Mouse (Mus musculus) neutrophil, adult 5-6 weeks (primary cell): ENCODE measurements around the gene Itgbl1. TPM values are rescaled to one million over a fixed set of nuclear protein-coding genes. Genes with fewer than 3 reads are reported as not detected.
"Not testable (repeated sequence)": the region's sequence is repeated elsewhere in the genome, so short reads cannot be mapped to it uniquely, and the experiment has no call there.

Experiments
- ATAC-seq: fragments of 151-379, 151-347 bp; 2 replicates; pipeline ENCODE4 v1.8.0; 2017; ENCODE audit warnings: mild to moderate bottlenecking, moderate TSS enrichment; ENCODE audit not compliant: insufficient number of reproducible peaks, poor library complexity, low FRiP score, severe bottlenecking; ENCODE audit errors: extremely low read depth
- total RNA-seq: library from RNA; stranded (forward); fragments of 200-1000 nt; gene quantifications from 2 replicates; pipeline ENCODE4 v1.2.3, GENCODE M21; 2017

Gene Itgbl1
- total RNA-seq = not detected in 2 replicates

- no peak for ATAC-seq
These were observed at the start of gene Itgbl1 for GRCm38 (mm10) chr14:123659921-123660385. Gene Itgbl1 (plus strand): TSS chr14:123659971.

GRCm38 (mm10) chr14:123622969-123623368 lies 36.8 kb upstream of the Itgbl1 start:
- ATAC-seq = no peak

GRCm38 (mm10) chr14:123626501-123627179 lies 33.1 kb upstream of the Itgbl1 start, which contains the start of gene Nalcn:
Gene Nalcn (minus strand): TSS chr14:123627144.
- no peak for ATAC-seq

- ATAC-seq = no peak
These were observed 32.6 kb upstream of the Itgbl1 start for GRCm38 (mm10) chr14:123627180-123627562.

- ATAC-seq = no peak
These were observed 1.3 kb downstream of the Itgbl1 start for GRCm38 (mm10) chr14:123661091-123661491.

- no peak for ATAC-seq
These were observed 2.6 kb downstream of the Itgbl1 start for GRCm38 (mm10) chr14:123662386-123662785.

GRCm38 (mm10) chr14:123663206-123663605 lies 3.4 kb downstream of the Itgbl1 start:
- no peak for ATAC-seq

- no peak for ATAC-seq
These were observed 4.7 kb downstream of the Itgbl1 start for GRCm38 (mm10) chr14:123664451-123664850.

GRCm38 (mm10) chr14:123671076-123671475 lies 11.3 kb downstream of the Itgbl1 start:
- ATAC-seq = not testable (repeated sequence)

GRCm38 (mm10) chr14:123678091-123678490 lies 18.3 kb downstream of the Itgbl1 start:
- no peak for ATAC-seq

GRCm38 (mm10) chr14:123714751-123715150 lies 55.0 kb downstream of the Itgbl1 start:
- no peak for ATAC-seq

GRCm38 (mm10) chr14:123742055-123742454 lies 82.3 kb downstream of the Itgbl1 start:
- ATAC-seq = no peak

- ATAC-seq = no peak
These were observed 91.2 kb downstream of the Itgbl1 start for GRCm38 (mm10) chr14:123751017-123751416.

GRCm38 (mm10) chr14:123759534-123759933 lies 99.8 kb downstream of the Itgbl1 start:
- no peak for ATAC-seq

- ATAC-seq = no peak
These were observed 100.3 kb downstream of the Itgbl1 start for GRCm38 (mm10) chr14:123760079-123760478.

- no peak for ATAC-seq
These were observed 142.0 kb downstream of the Itgbl1 start for GRCm38 (mm10) chr14:123801744-123802143.

- ATAC-seq = 0 out of 2 replicates have a peak, but pooled peaks have one; percentile 19
These were observed 177.9 kb downstream of the Itgbl1 start for GRCm38 (mm10) chr14:123837662-123838061.

- ATAC-seq = no peak
These were observed 184.1 kb downstream of the Itgbl1 start for GRCm38 (mm10) chr14:123843675-123844425.

GRCm38 (mm10) chr14:123864531-123864930 lies 204.8 kb downstream of the Itgbl1 start:
- no peak for ATAC-seq
